Mouse (Mus musculus) brain, embryonic 14.5 days (tissue): ENCODE data around the gene Pde4d.

ENCODE experiments used
- CTCF ChIP-seq: fragments of 200-500 bp; IDR thresholded peaks from 2 replicates; pipeline ENCODE4 v1.5.1; 2012; ENCODE audit warnings: inconsistent platforms, mild to moderate bottlenecking, moderate library complexity, borderline replicate concordance; ENCODE audit not compliant: insufficient read depth, insufficient read length; ENCODE audit errors: extremely low read depth
- POLR2A ChIP-seq: fragments of 200-500 bp; IDR thresholded peaks from 2 replicates; pipeline ENCODE4 v1.6.1; 2012; ENCODE audit warnings: mild to moderate bottlenecking, inconsistent platforms, borderline replicate concordance; ENCODE audit not compliant: poor library complexity, insufficient read depth, insufficient read length, severe bottlenecking; ENCODE audit errors: extremely low read depth

- no peak for TF ChIP-seq CTCF
- no peak for TF ChIP-seq POLR2A
These were observed 709.0 kb downstream of the Pde4d start for GRCm38 (mm10) chr13:109158703-109159102.
